Mouse (Mus musculus) E14TG2a.4 (cell line): ENCODE measurements at regions not wholly inside any gene's neighbourhood (a gene's known extent, or its start where the extent isn't known, plus 50 kb on each side); places are given as distances from the start of the nearest gene placed in this dataset.

Source experiments
- CTCF ChIP-seq: conservative IDR thresholded peaks from 2 replicates; pipeline ENCODE4 v1.5.1; 2014; ENCODE audit warnings: low read length
- POU5F1 ChIP-seq: IDR thresholded peaks from 2 replicates; pipeline ENCODE4 v1.6.1; 2014; ENCODE audit warnings: low read length, borderline replicate concordance

- TF ChIP-seq CTCF (no peak), POU5F1 (no peak)
Measured at GRCm38 (mm10) chr7:136707200-136708003, 187.0 kb upstream of the Mgmt start.
